Mouse (Mus musculus) adrenal gland, adult 8-10 months (tissue): Measurements from ENCODE around the gene Serpinb9e. TPM values are rescaled to one million over a fixed set of nuclear protein-coding genes. Genes with fewer than 3 reads are reported as not detected.
"Not testable (repeated sequence)": the region's sequence is repeated elsewhere in the genome, so short reads cannot be mapped to it uniquely, and the experiment has no call there.

ENCODE experiments used
- DNase-seq: peaks from one replicate; pipeline ENCODE4 v3.0.0; 2022
- total RNA-seq, 4 experiments: library from RNA; stranded (reverse); gene quantifications; 2 replicates each; pipeline ENCODE4 v1.2.4; 2022

Gene Serpinb9e
- not detected for total RNA-seq

DNA sequence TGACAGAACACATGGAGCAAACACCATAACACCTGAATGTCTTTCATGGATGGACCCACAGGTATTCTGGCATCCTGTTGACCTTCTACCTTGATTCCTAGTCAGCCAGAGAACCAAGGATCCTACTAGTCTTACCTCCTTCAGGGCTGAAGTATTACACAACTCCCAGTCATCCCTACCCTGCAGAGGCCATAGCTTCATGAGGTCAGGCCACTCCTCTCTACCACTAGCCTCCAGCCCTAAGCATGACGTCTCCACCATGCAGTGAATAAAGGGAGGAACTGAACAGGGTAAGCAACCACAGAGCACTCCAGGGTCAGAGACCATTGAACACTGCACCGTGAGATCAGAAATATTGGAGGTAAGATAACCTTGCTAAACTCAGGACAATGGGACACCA lies at the start of gene Serpinb9e:
Serpinb9e (plus strand) TSS at position 301 of the 400 bp plus-strand sequence.
- DNase-seq, result not testable (repeated sequence)

DNA sequence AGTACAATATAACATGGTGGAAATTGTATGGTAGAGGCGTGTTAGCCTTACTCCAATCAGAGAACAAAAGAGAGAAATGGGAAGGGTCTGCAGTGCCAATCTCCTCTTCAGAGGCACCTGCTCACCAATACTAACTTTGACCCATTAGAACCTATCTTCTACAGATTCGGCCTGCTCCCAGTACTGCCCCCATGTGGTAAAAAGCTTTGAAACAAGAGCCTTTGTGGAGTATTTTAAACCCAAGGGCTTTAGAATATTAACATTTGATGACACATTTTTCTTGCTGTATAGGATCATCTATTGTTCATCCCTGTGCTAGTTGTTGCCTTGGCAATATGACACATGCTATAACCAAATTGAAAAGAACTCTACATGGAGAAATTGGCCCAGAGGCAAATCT lies 49.7 kb upstream of the Serpinb9e start:
- DNase-seq, result no peak

DNA sequence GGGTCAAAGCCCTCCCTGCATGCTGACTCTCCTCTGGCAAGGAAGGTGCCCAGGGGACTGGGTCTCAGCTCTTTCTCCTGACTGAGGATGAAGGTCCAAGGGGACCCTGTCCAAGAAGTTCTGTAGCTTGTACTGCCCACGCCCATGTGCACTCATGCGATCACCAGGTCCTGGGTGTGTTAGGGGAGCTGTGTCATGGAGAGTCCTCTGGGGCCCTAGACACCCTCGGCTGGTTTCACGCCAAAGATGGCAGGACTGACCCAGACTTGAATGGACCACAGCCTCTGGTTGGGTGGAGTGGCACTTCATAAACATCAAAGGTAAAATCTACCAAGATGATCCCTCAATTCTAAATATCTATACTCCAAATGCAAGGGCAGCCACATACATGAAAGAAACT lies 59.2 kb downstream of the Serpinb9e start:
- not testable (repeated sequence) for DNase-seq

Other genes starting within 250 kb of the Serpinb9e start
- 10 to 100 TPM; 16.8 to 24.1 (median 22.0) TPM for gene Serpinb9, start 246.4 kb upstream of the Serpinb9e start, total RNA-seq
- under 1 TPM in 3 of 4 experiments, not detected in 1; 0.15 to 0.41 (median 0.28) TPM for gene Serpinb9b, start 222.2 kb upstream of the Serpinb9e start, total RNA-seq
- gene Serpinb1b, start 171.0 kb upstream of the Serpinb9e start, total RNA-seq, result under 1 TPM in 2 of 4 experiments, not detected in 2; 0.56 to 0.99 TPM
- gene Serpinb9c, start 89.9 kb upstream of the Serpinb9e start, total RNA-seq, result not detected
- not detected for gene Serpinb9d, start 56.7 kb upstream of the Serpinb9e start, total RNA-seq
- gene Serpinb9f, start 74.5 kb downstream of the Serpinb9e start, total RNA-seq, result not detected
- gene Gm11397, start 146.1 kb downstream of the Serpinb9e start, total RNA-seq, result not detected
- gene Serpinb9g, start 235.2 kb downstream of the Serpinb9e start, total RNA-seq, result not detected